Mouse (Mus musculus) frontal cortex, adult 2 months (tissue): Measurements from ENCODE around the gene Ilf3. TPM values are rescaled to one million over a fixed set of nuclear protein-coding genes. Genes with fewer than 3 reads are reported as not detected.

Experiments used
- DNase-seq, 2 experiments: peaks; one replicate each; pipeline ENCODE4 v3.0.0; 2022; ENCODE audit warnings: low spot score in 1 of 2; ENCODE audit errors: extremely low spot score in 1 of 2
- polyA plus RNA-seq: library from polyadenylated mRNA; depleted of rRNA; stranded (reverse); fragments of >200 nt; gene quantifications from 2 replicates; pipeline ENCODE4 v1.2.3, GENCODE M21; 2012

Gene Ilf3
- polyA plus RNA-seq, 1 experiment = 101 TPM

DNA sequence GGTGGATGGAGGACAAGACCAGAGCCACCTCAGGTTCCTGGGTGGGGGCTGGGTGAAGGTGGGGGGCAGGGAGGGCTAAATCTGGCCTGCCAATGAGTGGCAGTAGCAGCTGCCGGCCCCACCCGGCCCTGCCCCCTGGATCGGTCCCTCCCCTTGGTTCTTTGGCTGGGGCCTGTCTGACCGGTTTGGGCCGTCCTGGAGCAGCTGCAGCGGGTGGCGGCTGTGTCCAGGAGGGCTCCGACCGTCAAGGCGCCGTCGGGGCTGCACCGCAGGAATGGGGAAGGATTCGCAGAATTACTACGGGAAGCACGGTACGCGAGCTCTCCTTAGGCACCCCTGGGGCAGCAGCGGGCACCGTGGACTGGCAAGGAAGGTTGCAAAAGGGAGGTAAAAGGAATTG lies 30.0 kb upstream of the Ilf3 start:
- DNase-seq = no peak

DNA sequence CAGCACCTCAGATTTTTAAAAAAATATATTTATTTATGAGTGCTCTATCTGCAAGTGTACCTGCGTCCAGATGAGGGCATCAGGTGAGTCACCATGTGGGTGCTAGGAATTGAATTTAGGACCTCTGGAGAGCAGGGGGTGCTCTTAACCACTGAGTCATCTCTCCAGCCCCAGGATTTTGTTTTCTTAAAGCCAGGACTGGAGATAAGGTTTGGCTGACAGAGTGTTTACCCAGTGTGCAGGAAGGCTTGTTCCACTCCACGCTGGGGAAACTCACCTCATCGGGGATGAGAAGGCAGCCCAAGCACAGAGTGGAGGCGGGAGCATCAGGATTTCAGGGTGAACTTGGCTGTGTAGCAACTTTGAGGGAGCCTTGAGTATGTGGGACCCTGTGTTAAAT lies 27.3 kb upstream of the Ilf3 start:
- DNase-seq = no peak

DNA sequence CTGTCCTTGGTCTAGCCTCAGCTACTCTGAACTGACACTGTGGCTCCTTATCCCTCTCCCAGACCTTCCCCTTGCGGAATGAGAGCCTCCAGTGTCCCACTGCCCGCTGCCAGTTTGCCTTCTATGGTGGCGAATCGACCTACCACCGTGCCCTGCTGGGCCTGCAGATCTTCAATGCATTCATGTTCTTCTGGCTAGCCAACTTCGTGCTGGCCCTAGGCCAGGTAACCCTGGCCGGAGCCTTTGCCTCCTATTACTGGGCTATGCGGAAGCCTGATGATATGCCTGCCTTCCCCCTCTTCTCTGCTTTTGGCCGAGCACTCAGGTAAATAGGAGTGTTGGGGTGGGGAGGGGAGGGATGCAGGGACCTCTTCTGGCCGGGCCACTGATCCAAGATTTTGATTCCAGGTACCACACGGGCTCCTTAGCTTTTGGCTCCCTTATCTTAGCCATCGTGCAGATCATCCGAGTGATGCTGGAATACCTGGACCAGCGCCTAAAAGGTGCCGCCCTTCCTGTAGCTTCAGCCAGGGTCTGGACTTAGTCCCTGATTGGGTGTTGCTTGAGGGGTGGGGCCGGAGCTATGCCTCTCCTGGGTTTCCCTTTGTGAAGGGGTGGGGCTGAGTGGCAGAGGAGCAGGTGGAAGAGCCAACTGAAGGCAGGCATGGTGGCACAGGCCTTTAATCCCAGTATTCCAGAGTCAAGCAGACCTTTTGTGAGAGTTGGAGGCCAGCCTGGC lies 20.9 kb upstream of the Ilf3 start:
- DNase-seq = no peak

DNA sequence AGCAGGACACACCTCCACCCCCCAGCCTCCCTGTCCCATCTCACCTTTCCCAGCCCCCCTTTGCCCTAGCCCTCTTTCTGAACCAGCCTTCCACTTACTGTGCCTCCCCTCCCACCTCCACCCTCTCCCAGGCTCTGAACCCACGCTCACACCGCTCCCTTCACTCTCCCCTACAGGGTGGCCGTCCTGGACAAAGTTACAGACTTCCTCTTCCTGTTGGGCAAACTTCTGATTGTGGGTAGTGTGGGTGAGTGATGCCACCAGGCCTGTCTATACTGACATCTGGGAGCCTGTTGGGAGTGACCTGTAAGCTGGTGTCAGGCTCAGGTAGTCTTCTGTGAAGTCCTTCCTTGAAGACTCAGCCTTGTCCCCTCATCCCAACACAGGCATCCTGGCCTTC lies 19.5 kb upstream of the Ilf3 start:
- no peak for DNase-seq

DNA sequence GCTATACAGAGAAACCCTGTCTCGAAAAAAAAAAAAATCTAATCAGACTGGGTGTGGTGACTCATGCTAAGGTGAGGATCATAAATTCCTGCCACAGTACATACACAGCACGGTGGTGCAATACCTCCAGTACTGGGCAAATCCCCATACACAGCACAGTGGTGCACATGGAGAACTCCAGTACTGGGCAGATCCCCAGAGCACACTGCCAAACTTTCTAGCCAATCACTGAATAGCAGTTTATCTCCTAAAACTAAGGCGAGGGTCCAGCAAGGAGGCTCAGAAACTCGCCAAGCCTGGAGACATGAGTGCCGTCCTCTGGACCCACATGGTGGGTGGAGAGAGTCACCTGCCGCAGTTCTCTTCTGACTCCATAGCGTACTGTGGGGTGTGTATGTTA lies 16.5 kb upstream of the Ilf3 start:
- DNase-seq = no peak

DNA sequence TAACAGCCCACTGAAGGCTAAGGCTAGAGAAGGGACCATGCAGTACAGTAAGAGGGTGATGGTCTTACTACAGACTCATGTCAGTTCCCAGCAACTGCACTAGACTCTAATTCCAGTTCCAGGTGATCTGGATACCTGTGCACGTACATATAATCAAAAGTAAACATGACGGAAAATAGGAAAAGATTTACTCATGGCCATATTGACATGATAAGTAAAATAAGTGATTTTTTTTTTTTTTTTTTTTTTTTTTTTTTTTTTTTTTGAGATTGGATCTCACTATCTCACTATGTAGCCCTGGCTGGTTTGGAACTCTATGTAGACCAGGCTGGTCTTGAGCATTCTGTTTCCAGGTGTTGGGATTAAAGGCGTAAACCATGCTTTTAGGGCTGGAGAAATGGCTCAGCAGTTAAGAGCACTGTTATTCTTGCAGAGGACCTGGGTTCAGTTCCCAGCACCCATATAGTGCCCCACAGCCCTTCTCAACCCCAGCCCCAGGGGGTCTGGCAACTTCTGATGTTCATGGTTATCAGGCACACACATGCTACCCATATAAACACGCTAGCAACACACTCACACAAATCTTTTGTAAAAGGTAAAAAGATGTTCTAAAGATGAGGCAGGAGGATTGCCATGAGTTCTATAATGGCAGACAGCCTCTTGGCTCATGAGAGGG lies 15.8 kb upstream of the Ilf3 start:
- no peak for DNase-seq

DNA sequence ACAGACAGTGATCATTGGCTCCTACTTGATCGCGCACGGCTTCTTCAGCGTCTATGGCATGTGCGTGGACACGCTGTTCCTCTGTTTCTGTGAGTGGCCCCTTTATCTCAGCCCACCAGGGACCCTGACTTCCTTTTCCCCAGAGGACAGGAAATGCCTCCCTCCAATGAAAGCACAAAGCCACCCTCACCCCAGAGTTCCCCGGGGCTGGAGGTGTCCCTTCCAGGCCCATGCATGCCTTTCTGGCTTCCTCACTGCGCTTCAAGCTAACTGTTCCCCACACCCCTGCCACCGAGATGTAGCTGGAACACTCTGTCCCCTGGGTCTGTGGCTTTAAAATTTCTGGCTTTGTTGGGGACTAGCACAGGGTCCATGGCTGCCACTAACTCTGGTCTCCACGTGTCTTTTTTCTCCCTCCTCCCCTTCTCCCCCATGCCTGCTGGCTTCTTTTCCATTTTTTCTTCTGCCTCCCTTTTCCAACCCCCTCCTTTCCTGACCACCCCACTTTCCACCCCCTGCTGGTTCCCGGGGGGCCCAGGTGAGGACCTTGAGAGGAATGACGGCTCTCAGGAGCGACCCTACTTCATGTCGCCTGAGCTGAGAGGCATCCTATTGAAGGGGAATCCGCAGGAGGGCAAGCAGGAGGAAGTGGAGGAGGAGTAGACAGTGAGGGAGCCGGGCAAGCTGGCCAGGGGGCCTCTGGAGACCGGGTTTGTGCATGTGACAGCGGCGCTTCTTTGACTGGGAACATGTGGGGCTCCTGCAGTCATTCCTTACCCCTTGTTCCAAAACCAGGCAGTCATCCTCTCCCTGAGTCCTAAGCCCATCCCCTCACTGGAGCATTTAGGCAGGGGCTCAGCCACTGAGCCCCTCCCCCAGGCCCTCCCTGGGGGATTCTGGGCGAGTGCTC lies 15.0 kb upstream of the Ilf3 start:
- DNase-seq = no peak

DNA sequence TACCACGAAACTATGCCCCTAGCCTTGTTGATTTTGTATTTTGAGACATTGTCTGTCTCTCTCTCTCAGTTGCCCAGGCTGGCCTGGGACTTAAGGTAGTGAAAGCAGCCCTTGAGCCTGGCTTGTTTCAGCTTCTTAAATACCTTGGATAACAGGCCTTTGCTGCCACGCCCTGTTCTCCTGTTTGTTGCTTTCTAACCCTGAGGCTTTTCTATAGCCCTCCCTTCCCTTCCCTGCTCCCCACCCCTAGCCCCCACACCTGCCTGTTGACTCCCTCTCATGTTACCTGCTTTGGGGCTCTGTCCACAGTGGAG lies 14.3 kb upstream of the Ilf3 start:
- DNase-seq = no peak

DNA sequence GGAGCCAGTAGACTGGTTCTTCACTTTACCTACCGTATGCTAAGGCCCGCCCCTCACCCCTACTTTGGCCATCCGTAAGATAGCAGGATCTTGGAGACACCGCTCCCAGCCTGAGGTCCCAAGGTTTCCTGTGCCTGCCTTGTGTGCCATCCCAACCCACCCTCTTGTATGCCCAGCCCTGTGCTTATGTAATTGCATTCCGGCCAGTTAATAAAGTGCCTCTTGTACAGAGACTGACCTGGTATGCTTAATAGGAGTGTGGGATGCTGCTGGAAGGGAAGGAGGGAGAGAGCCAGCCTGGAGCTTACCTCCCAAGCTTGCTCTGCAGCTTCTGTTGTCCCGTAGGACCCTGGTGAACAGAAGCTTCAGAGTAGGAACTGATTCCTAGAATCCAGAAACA lies 12.9 kb upstream of the Ilf3 start:
- DNase-seq = no peak

DNA sequence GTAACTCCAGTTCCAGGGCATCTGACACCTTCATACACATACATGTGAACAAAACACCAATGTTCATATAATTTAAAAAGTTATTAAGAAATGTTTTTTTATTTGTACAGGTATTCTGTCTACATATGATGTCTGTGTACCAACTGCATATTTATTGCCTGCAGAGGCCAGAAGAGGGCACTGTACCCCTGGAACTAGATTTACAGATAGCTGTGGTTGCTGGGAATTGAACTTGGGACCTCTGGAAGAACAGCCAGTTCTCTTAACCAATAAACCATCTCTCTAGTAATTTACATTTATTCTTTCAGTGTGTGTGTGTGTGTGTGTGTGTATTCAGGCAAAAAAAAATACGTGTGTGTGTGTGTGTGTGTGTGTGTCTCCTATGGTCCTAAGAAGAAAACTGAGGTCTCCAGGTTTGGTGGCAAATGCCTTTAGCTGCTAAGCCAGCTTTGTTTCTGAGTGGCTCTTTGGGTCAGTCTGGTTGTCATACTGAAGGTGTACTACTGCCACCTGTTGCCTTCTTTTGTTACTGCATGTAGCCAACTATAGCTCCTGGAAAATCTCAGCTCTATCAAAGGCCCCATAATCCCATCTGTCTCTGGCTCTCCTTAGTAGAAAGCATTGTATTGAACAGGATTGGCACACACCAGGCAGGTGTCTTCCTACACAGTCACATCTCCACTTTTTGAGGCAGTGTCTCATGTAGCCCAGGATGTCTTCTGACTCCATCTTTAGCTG lies 10.5 kb upstream of the Ilf3 start:
- DNase-seq = peak; percentile 18 to 87

DNA sequence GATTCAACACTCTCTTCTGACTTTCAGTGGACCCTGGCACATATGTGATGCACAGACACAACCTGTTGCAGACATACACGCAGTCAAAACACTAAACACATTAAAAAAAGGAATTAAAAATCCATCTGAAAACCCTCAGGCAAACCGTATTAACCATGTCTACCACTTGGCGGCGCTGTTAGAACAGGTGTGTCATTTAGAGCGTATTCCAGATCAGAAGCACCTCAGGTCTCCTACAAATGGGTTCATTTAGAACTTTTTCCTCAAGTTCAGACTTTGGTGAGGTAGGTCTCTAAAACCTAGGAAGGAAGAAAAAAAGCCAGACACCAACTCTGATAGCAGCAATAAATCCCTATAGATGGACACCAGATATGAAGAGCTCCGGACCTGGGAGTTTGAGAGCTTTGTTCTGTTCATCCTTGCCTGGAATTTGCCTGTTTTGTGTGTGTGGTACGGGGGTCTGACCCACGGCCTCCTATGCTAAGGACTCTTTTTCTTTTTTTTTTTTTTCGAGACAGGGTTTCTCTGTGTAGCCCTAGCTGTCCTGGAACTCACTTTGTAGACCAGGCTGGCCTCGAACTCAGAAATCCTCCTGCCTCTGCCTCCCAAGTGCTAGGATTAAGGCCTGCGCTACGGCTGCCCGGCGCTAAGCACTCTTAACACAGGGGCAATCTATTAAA lies 990 bp upstream of the Ilf3 start:
- DNase-seq = peak; percentile 63 to 81

DNA sequence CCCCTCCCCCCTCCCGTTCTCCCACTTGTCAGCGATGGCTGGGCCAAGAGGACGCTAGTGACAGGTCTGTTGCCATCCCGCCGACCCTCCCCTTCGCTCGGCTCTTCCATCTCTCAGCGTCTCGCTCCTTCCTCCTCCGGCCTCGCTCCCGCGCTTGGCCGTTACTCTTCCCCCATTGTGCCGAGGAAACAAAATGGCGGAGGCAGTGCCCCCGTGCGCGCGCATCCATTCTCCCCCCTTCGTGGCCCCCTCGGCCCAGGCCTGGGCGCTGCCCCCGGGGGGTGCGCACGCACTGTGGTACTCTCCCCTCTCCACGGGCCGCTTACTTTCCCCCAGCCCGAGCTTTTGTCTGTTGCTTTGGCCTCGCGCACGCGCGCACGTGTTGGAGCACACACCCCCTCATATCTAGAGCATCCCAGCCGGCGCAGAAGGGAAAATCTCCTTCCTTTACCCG lies 487 bp downstream of the Ilf3 start:
- DNase-seq = peak; percentile 20 to 49

DNA sequence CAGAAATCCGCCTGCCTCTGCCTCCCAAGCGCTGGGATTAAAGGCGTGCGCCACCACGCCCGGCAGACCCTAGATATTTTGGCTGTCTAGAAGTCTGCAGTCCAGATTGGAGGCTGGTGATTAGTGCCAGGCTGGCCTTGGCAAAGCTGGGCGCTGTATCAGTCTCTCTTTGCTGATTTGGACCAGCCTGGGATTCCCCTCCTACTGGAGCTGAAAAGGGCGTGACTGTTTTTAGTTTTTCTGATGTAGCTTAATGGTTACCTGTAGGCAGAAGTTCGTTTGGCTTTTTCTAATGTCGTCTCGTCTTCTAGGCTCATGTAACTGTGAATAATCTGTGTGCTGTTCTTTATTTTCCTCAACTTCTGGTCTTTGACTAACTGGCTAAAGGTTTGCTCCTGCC lies 1.4 kb downstream of the Ilf3 start:
- DNase-seq = no peak

DNA sequence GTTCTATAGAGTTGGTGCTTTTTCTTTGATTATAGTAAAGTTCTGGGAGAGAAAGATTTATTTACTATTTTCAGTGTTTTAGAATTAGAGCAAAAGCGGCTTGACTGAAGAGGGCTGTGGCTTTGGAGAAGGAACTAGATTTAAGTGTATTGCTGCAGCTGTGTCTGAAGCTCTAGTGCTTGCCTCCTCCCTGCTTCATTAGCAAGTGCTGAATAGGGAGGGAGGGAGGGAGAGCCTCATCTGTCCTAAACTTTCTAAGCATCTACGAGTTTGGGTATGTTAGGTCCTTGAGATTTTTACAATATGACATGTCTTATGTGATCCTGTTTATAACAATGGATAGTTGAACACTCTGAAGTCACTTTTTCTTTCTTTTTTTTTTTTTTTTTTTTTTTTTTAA lies 3.2 kb downstream of the Ilf3 start:
- no peak for DNase-seq

DNA sequence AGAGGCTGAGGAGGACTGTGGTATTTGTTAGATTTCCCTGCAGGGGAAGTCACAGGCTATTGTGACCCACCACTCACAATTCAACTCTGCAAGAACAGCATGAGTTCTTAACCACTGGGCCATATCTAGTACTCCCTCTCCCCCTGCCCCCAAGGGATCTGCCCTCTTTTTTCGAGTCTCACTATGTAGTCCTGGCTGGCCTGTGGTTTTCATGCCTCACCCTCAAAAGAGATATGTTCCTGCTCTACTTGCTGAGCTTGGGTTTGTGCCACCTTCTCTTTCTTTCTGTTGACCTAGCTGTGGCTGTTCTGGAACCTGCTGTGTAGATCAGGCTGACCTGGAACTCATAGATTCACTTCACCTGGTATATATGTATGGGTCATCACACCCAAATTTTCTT lies 4.8 kb downstream of the Ilf3 start:
- DNase-seq = no peak

DNA sequence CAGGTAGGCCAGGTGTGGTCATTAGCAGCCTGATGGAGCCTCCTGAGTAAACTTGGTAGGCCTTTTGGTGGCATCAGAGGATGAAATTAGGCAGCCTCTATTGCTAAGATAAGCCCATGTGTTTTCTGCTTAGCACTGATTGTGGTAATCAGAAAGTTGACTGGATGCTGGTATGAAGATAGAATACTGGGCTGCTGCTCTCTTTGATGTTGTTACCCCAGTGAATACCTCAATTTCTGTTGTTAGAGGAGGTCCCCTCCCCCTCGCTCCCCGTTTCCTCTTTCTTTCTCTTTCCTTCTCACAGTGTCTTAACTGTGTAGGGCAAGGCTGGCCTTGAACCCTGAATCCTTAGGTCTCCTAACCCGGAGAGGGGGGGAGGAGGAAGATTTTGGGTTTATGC lies 11.5 kb downstream of the Ilf3 start:
- no peak for DNase-seq

DNA sequence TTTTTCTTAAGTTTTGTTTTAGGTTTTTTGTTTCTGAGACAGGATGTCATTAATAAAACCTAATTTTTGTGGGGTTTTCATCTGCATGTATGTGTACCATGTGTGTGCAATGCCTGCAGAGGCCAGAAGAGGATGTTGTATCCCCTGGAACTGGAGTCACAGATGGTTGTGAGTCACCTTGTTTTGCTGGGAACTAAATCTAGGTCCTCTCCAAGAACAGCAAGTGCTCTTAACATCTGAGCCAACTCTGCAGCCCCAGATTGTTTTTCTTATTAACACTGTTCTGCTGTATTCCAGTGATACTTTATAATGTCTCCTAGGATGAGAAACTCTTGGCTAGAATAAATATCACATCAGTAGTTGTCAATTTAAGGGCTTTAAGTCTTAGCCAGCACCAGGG lies 13.2 kb downstream of the Ilf3 start:
- no peak for DNase-seq

DNA sequence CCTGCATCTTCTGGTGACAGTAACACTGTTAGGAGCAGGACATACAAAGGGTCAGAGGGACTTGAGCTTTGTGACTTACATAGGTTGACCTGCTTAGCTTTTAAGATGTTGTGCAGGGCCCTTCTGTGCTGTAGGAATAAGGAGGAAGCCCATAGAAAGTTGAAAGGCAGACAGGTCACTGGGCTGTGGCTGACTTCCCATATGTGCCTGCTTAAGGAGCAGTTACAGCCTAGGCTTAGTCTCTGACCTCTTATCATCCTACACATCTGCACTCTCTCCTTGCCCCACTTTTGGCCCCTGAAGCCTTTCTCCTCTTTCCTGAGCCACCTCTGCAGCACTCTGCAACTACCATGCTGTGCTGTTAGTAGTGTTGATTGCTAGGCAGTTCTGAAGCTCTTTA lies 16.3 kb downstream of the Ilf3 start:
- no peak for DNase-seq

DNA sequence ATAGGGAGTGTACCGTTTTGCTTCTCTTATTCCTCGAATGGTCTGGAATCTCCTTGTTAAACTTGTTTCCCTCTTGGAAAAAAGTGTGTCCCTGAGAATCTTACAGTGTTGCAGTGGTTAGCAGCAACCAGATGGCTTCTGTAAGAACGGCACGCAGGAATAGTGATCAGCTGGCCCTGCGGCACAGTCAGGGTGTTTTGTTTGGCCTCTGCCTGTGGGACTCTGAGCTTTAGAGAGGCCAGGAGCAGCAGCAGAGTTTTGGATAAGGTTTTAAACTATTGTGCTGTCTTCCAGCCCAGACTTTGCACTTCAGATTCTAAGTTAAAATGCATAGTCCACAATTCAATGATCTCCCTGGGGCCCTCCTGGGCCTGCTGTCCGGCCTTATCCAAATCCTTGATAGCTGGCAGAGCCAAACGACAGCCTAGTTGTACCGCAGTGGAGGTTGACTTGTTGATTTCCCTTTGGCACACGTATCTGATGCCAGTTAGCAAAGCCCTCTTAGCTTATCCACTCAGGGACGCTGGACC lies 25.0 kb downstream of the Ilf3 start:
- DNase-seq = no peak

DNA sequence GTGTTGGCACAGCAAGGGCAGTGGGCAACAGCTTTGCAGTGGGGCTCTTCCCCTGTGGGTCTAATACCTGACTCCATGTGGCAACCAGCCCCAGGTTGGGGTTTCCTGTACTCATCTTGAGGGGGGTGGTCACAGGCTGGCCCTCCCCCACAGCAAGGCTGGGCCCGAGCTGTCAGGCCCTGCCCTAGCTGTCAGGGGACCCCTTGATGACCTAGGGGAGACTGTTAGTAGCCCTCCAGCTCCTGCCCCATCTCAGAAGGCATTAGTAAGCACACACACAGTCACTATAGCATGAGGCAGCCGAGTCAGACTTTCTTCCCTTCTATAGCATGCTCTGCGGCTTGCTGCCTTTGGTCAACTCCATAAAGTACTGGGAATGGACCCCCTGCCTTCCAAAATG lies 28.0 kb downstream of the Ilf3 start:
- no peak for DNase-seq
